Mouse (Mus musculus) gonadal fat pad, adult 2 months (tissue): ENCODE results near the gene Urod. TPM values are rescaled to one million over a fixed set of nuclear protein-coding genes. Genes with fewer than 3 reads are reported as not detected.

Experiments
- DNase-seq: peaks from one replicate; pipeline ENCODE4 v3.0.0-alpha.2; 2012; ENCODE audit warnings: low read depth
- polyA plus RNA-seq: library from polyadenylated mRNA; depleted of rRNA; stranded (reverse); fragments of >200 nt; gene quantifications from 2 replicates; pipeline ENCODE4 v1.2.3, GENCODE M21; 2012; rRNA removed

Urod gene
- polyA plus RNA-seq, 1 experiment, result 125 TPM

DNA sequence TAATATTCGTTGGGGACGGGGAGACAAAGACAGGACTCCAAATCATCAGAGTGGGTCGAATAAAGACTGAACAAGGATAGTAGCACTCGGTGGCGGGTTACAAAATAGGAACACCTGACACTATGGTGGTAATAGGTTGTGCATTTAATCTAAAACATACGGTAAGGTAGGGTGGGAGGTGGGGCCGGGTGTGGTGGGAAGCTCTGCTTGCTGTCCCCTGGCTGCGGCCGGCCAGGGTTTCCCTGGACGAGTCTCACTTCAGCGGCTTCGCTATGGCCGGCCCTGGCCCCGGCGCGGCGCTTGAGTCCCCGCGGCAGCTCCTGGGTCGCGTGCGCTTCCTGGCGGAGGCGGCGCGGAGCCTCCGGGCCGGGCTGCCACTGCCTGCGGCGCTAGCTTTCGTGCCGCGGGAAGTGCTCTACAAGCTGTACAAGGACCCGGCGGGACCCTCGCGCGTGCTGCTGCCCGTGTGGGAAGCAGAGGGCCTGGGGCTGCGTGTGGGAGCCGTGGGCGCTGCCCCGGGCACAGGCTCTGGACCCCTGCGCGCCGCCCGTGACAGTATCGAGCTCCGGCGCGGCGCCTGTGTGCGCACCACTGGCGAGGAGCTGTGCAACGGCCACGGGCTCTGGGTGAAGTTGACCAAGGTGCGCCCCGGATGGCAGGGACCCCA, 1.1 kb upstream of the Urod start, which contains the start of gene Hectd3:
Hectd3 (plus strand) TSS at position 187 of the 667 bp plus-strand sequence.
- no peak for DNase-seq

GRCm38 (mm10) chr4:116991366-116991765, 2.8 kb downstream of the Urod start:
- DNase-seq, result no peak

DNA sequence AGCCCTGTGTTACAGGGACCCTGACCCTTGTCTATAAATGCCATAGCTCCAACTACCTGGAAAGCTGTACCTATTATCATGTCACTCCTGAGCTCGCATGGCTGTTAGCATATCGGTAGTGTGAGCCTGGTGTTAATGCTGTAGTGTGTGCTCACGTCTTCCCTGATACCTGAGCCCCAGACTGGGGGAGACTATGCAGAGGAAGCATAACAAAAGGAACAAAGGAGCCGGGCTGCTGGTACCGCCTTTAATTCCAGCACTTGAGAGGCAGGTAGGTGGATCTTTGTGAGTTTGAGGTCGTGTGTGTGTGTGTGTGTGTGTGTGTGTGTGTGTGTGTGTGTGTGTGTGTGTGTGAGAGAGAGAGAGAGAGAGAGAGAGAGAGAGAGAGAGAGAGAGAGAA, 4.5 kb downstream of the Urod start:
- DNase-seq, result no peak

- no peak for DNase-seq
Measured at GRCm38 (mm10) chr4:116987122-116987456, 7.1 kb downstream of the Urod start.

DNA sequence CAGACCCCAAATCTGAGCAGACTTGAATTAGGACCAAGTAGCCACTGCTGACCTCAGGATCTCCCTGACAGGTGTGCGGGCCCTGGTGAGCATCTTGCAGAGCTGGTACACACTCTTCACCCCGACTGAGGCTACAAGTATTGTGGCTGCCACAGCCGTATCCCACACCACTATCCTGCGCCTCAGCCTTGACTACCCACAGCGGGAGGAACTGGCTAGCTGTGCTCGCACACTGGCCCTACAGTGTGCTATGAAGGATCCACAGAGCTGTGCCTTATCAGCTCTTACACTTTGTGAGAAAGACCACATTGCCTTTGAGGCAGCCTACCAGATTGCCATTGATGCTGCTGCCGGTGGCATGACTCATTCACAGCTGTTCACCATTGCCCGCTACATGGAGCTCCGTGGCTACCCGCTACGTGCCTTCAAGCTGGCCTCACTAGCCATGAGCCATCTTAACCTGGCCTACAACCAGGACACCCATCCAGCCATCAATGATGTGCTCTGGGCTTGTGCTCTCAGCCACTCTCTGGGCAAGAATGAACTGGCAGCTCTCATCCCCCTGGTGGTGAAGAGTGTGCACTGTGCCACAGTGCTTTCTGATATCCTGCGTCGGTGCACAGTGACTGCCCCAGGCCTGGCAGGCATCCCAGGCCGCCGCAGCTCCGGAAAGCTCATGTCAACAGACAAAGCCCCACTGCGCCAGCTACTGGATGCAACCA, 7.7 kb downstream of the Urod start:
- DNase-seq, result no peak

DNA sequence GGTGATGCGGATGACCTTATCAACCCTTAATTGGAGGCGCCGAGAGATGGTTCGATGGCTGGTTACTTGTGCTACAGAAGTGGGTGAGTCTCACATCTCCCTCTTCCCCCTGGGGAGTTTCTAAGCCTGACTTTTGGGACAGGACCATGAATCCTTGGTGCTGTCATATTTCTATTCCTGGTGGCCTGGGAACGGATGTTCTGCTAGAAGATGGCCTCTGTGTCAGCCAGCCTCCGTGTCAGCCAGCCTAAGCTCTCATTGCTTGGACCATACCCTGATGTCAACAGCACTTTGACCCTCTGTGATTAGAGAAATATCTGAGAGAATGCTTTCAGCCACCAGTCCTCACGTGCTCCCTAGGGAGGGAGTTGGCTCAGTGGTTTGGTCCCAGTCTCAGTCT, 8.5 kb downstream of the Urod start:
- no peak for DNase-seq

- no peak for DNase-seq
Measured at GRCm38 (mm10) chr4:116976503-116976902, 17.7 kb downstream of the Urod start.

GRCm38 (mm10) chr4:116954951-116955350, 39.3 kb downstream of the Urod start:
- DNase-seq, result no peak

- no peak for DNase-seq
Measured at GRCm38 (mm10) chr4:116951642-116952041, 42.6 kb downstream of the Urod start.

- DNase-seq, result no peak
Measured at GRCm38 (mm10) chr4:116944055-116944454, 50.2 kb downstream of the Urod start.

GRCm38 (mm10) chr4:116942695-116943094, 51.5 kb downstream of the Urod start:
- no peak for DNase-seq

Other genes with a start within 250 kb of the Urod start
- gene Toe1, start 186.8 kb downstream of the Urod start, polyA plus RNA-seq, result 61.8 and 66.3 TPM in 2 replicates
- gene Mutyh, start 186.7 kb downstream of the Urod start, polyA plus RNA-seq, result 9.9 and 16.2 TPM in 2 replicates
- 65.7 and 74.3 TPM in 2 replicates for gene Hpdl, start 172.7 kb downstream of the Urod start, polyA plus RNA-seq
- 2.3 and 3.8 TPM in 2 replicates for gene Zswim5, start 117.0 kb downstream of the Urod start, polyA plus RNA-seq
- gene Hectd3, start 904 bp upstream of the Urod start, polyA plus RNA-seq, result 35.8 and 47.2 TPM in 2 replicates
- 13.2 and 18.3 TPM in 2 replicates for gene Eif2b3, start 25.0 kb upstream of the Urod start, polyA plus RNA-seq
- 44.5 and 48.7 TPM in 2 replicates for gene Ptch2, start 101.7 kb upstream of the Urod start, polyA plus RNA-seq
- 12.3 and 13.8 TPM in 2 replicates for gene Btbd19, start 131.3 kb upstream of the Urod start, polyA plus RNA-seq
- 24.7 and 28.9 TPM in 2 replicates for gene Tctex1d4, start 132.4 kb upstream of the Urod start, polyA plus RNA-seq
- gene Plk3, start 139.6 kb upstream of the Urod start, polyA plus RNA-seq, result 13.7 and 15.0 TPM in 2 replicates
- gene Rps8, start 161.8 kb upstream of the Urod start, polyA plus RNA-seq, result 468 and 506 TPM in 2 replicates
- 2.6 and 3.1 TPM in 2 replicates for gene Kif2c, start 188.2 kb upstream of the Urod start, polyA plus RNA-seq